Mouse (Mus musculus): ENCODE data around the gene 4930522H14Rik. TPM values are rescaled to one million over a fixed set of nuclear protein-coding genes. Genes with fewer than 3 reads are reported as not detected.

The 4930522H14Rik gene
- polyA plus RNA-seq, 1 experiment from 2014 or later = not detected

- WGBS = 6% methylated on average over 5 of the region's 5 CpGs
- Histone ChIP-seq H3K4me3 (no peak overlapping the region), H3K27ac (no peak overlapping the region), H3K9me3 (no peaks in the 10 kb centered on the region), H3K4me1 (replicated peaks) (no peaks in the 10 kb centered on the region), H3K27me3 (ENCODE audit: insufficient read depth, poor library complexity, severe bottlenecking) (no peaks in the 10 kb centered on the region), H3K36me3 (no peaks in the 10 kb centered on the region)
- DNase-seq (ENCODE audit: low spot score) = peak; percentile 43
These were observed 26.2 kb downstream of the 4930522H14Rik start for GRCm38 (mm10) chr4:109504885-109505284.

GRCm38 (mm10) chr4:109498476-109498875 lies 32.6 kb downstream of the 4930522H14Rik start:
- H3K27ac ChIP-seq = no peak overlapping the region
- no peaks in the 10 kb centered on the region for H3K9me3 ChIP-seq
- no peaks in the 10 kb centered on the region for H3K4me1 ChIP-seq (replicated peaks)
- 78% methylated on average over 11 of the region's 11 CpGs for WGBS
- no peaks in the 10 kb centered on the region for H3K27me3 ChIP-seq (ENCODE audit: insufficient read depth, poor library complexity, severe bottlenecking)
- no peaks in the 10 kb centered on the region for H3K36me3 ChIP-seq
- no peak overlapping the region for H3K4me3 ChIP-seq
- DNase-seq (ENCODE audit: low spot score) = peak; percentile 5

- H3K27me3 ChIP-seq (ENCODE audit: insufficient read depth, poor library complexity, severe bottlenecking) = no peaks in the 10 kb centered on the region
- no peaks in the 10 kb centered on the region for H3K36me3 ChIP-seq
- no peak overlapping the region for H3K27ac ChIP-seq
- no peaks in the 10 kb centered on the region for H3K9me3 ChIP-seq
- no peaks in the 10 kb centered on the region for H3K4me1 ChIP-seq (replicated peaks)
- no peak for DNase-seq (ENCODE audit: low spot score)
- H3K4me3 ChIP-seq = no peak overlapping the region
These were observed 37.5 kb downstream of the 4930522H14Rik start for GRCm38 (mm10) chr4:109493581-109493980.

GRCm38 (mm10) chr4:109488812-109489211 lies 42.3 kb downstream of the 4930522H14Rik start:
- no peak overlapping the region for H3K27ac ChIP-seq
- no peak for DNase-seq (ENCODE audit: low spot score)
- H3K4me3 ChIP-seq = no peak overlapping the region
- H3K4me1 ChIP-seq (replicated peaks) = no peaks in the 10 kb centered on the region
- WGBS = 64% methylated on average over 1 of the region's 1 CpGs
- H3K9me3 ChIP-seq = no peaks in the 10 kb centered on the region
- no peaks in the 10 kb centered on the region for H3K36me3 ChIP-seq
- H3K27me3 ChIP-seq (ENCODE audit: insufficient read depth, poor library complexity, severe bottlenecking) = no peaks in the 10 kb centered on the region

- H3K27me3 ChIP-seq (ENCODE audit: insufficient read depth, poor library complexity, severe bottlenecking) = no peaks in the 10 kb centered on the region
- no peak for DNase-seq (ENCODE audit: low spot score)
- H3K9me3 ChIP-seq = no peaks in the 10 kb centered on the region
- no peaks in the 10 kb centered on the region for H3K36me3 ChIP-seq
- H3K27ac ChIP-seq = no peak within 1 kb of the TSS
- no peak within 1 kb of the TSS for H3K4me3 ChIP-seq
- 79% methylated on average over 3 of the region's 3 CpGs for WGBS
- H3K4me1 ChIP-seq (replicated peaks) = no peaks in the 10 kb centered on the region
These were observed 46.5 kb downstream of the 4930522H14Rik start, which contains the start of gene Rnf11 for GRCm38 (mm10) chr4:109484621-109485020. TSS of gene Rnf11 (minus strand) at chr4:109484728.

GRCm38 (mm10) chr4:109482701-109483100 lies 48.4 kb downstream of the 4930522H14Rik start:
- Histone ChIP-seq H3K4me1 (replicated peaks) (no peaks in the 10 kb centered on the region), H3K27ac (no peak overlapping the region), H3K36me3 (no peaks in the 10 kb centered on the region), H3K9me3 (no peaks in the 10 kb centered on the region), H3K27me3 (ENCODE audit: insufficient read depth, poor library complexity, severe bottlenecking) (no peaks in the 10 kb centered on the region), H3K4me3 (no peak overlapping the region)
- DNase-seq (ENCODE audit: low spot score) = no peak
- WGBS = 87% methylated on average over 1 of the region's 1 CpGs

- H3K27me3 ChIP-seq (ENCODE audit: insufficient read depth, poor library complexity, severe bottlenecking) = no peaks in the 10 kb centered on the region
- H3K4me1 ChIP-seq (replicated peaks) = no peaks in the 10 kb centered on the region
- H3K9me3 ChIP-seq = no peaks in the 10 kb centered on the region
- no peak overlapping the region for H3K27ac ChIP-seq
- no peak overlapping the region for H3K4me3 ChIP-seq
- no peak for DNase-seq (ENCODE audit: low spot score)
- no peaks in the 10 kb centered on the region for H3K36me3 ChIP-seq
- 86% methylated on average over 2 of the region's 2 CpGs for WGBS
These were observed 49.7 kb downstream of the 4930522H14Rik start for GRCm38 (mm10) chr4:109481424-109481823.

GRCm38 (mm10) chr4:109477454-109477853 lies 53.6 kb downstream of the 4930522H14Rik start:
- Histone ChIP-seq H3K27ac (no peak overlapping the region), H3K9me3 (no peaks in the 10 kb centered on the region), H3K36me3 (peaks cover 4% of the 10 kb centered on the region), H3K4me3 (no peak overlapping the region), H3K4me1 (replicated peaks) (peaks cover 14% of the 10 kb centered on the region), H3K27me3 (ENCODE audit: insufficient read depth, poor library complexity, severe bottlenecking) (no peaks in the 10 kb centered on the region)
- DNase-seq (ENCODE audit: low spot score) = no peak
- WGBS = 88% methylated on average over 3 of the region's 3 CpGs

GRCm38 (mm10) chr4:109476554-109477014 lies 54.5 kb downstream of the 4930522H14Rik start:
- H3K4me1 ChIP-seq (replicated peaks) = peaks cover 14% of the 10 kb centered on the region
- DNase-seq (ENCODE audit: low spot score) = peak; percentile 93
- H3K27ac ChIP-seq = peak overlapping the region; percentile 98
- H3K9me3 ChIP-seq = no peaks in the 10 kb centered on the region
- peak overlapping the region; percentile 90 for H3K4me3 ChIP-seq
- H3K27me3 ChIP-seq (ENCODE audit: insufficient read depth, poor library complexity, severe bottlenecking) = no peaks in the 10 kb centered on the region
- H3K36me3 ChIP-seq = peaks cover 12% of the 10 kb centered on the region
- under 1% methylated on average over 39 of the region's 39 CpGs for WGBS

GRCm38 (mm10) chr4:109475577-109476553 lies 55.2 kb downstream of the 4930522H14Rik start:
- WGBS = under 1% methylated on average over 62 of the region's 68 CpGs

GRCm38 (mm10) chr4:109475078-109475477 lies 56.0 kb downstream of the 4930522H14Rik start:
- H3K27ac ChIP-seq = no peak overlapping the region
- H3K9me3 ChIP-seq = no peaks in the 10 kb centered on the region
- WGBS = 56% methylated on average over 2 of the region's 2 CpGs
- H3K4me3 ChIP-seq = peak overlapping the region; percentile 90
- H3K27me3 ChIP-seq (ENCODE audit: insufficient read depth, poor library complexity, severe bottlenecking) = no peaks in the 10 kb centered on the region
- peaks cover 13% of the 10 kb centered on the region for H3K36me3 ChIP-seq
- no peak for DNase-seq (ENCODE audit: low spot score)
- peaks cover 14% of the 10 kb centered on the region for H3K4me1 ChIP-seq (replicated peaks)

More at GRCm38 (mm10) chr4:109475577-109476553, 55.2 kb downstream of the 4930522H14Rik start:
- Histone ChIP-seq H3K4me1 (replicated peaks) (peaks cover 14% of the 10 kb centered on the region), H3K4me3 (peak overlapping the region; percentile 90), H3K36me3 (peaks cover 13% of the 10 kb centered on the region), H3K27ac (peak overlapping the region; percentile 98), H3K9me3 (no peaks in the 10 kb centered on the region), H3K27me3 (ENCODE audit: insufficient read depth, poor library complexity, severe bottlenecking) (no peaks in the 10 kb centered on the region)
- DNase-seq (ENCODE audit: low spot score) = peak; percentile 73

- H3K27ac ChIP-seq = no peak overlapping the region
- no peak for DNase-seq (ENCODE audit: low spot score)
- H3K4me1 ChIP-seq (replicated peaks) = peaks cover 14% of the 10 kb centered on the region
- no peak overlapping the region for H3K4me3 ChIP-seq
- 93% methylated on average over 3 of the region's 3 CpGs for WGBS
- no peaks in the 10 kb centered on the region for H3K9me3 ChIP-seq
- no peaks in the 10 kb centered on the region for H3K27me3 ChIP-seq (ENCODE audit: insufficient read depth, poor library complexity, severe bottlenecking)
- H3K36me3 ChIP-seq = peaks cover 13% of the 10 kb centered on the region
These were observed 58.5 kb downstream of the 4930522H14Rik start for GRCm38 (mm10) chr4:109472566-109472965.

- Histone ChIP-seq H3K36me3 (peaks cover 13% of the 10 kb centered on the region), H3K4me1 (replicated peaks) (peaks cover 14% of the 10 kb centered on the region), H3K27ac (no peak overlapping the region), H3K9me3 (no peaks in the 10 kb centered on the region), H3K4me3 (no peak overlapping the region), H3K27me3 (ENCODE audit: insufficient read depth, poor library complexity, severe bottlenecking) (no peaks in the 10 kb centered on the region)
- DNase-seq (ENCODE audit: low spot score) = no peak
These were observed 59.5 kb downstream of the 4930522H14Rik start for GRCm38 (mm10) chr4:109471606-109472005.
